In the genomic region with DNA sequence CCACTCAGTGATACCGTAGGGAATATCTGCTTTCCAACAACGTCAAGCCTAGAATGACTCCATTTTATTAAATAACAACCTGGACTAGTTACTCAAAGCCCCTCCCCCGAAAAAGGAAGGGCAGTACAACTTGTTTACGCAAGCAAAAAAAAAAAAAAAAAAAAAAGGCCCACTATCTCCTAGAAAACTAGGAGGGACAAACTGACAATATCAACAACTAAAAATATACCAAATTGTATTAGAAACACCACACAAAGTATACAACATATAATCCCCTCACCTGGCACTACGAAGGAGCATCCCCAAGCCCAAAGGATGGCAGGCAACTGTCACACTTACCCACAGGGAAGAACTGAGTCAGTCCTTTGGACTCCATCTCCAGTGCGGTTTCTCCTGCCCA, we compare ENCODE assay signal across 8 mouse cellular contexts. TPM values are rescaled to one million over a fixed set of nuclear protein-coding genes. Genes with fewer than 3 reads are reported as not detected.
A peak's percentile ranks its signal among the peaks of the same experiment; 100 is the strongest.
DNase-seq lines count a peak whose midpoint lies in the region; ATAC-seq and TF ChIP-seq lines count a peak whose summit lies in the region.

No protein-coding gene starts in this region.

- H3K9ac ChIP-seq in lung, postnatal 0 days (replicated peaks; ENCODE audit: low read depth), result peak overlapping the region; percentile 88; the same call in 1 of the 2 replicates
- H3K9ac ChIP-seq in limb, embryonic 12.5 days (replicated peaks), result peak overlapping the region; percentile 95; the same call in 1 of the 2 replicates
- peak overlapping the region; percentile 16; the same call in 1 of the 2 replicates for H3K9ac ChIP-seq in stomach, embryonic 15.5 days

- no peak for TF ChIP-seq CTCF in lung, postnatal 0 days (IDR thresholded peaks at IDR 0.05)
- TF ChIP-seq CTCF in embryonic fibroblast, embryonic 13.5 days (IDR thresholded peaks at IDR 0.05; ENCODE audit: borderline replicate concordance, insufficient read depth, low read length), result no peak

- peak overlapping the region; percentile 62 for H3K4me2 ChIP-seq in lung, postnatal 0 days (replicated peaks; ENCODE audit: low read depth, low read length)
- H3K4me2 ChIP-seq in limb, embryonic 12.5 days, result peak overlapping the region; percentile 72
- peak overlapping the region; percentile 53 for H3K4me2 ChIP-seq in stomach, embryonic 15.5 days

- no peak for ATAC-seq in lung, postnatal 0 days
- no peak for ATAC-seq in limb, embryonic 12.5 days (ENCODE audit: insufficient number of reproducible peaks, insufficient read depth, low FRiP score, low TSS enrichment, low read depth)
- no peak for ATAC-seq in stomach, embryonic 15.5 days (ENCODE audit: insufficient read depth, low FRiP score, low read depth)
- no peak for ATAC-seq in megakaryocyte-erythroid progenitor cell, adult 5-6 weeks (replicated peaks; ENCODE audit: low FRiP score, low TSS enrichment, poor library complexity, severe bottlenecking)

- H3K4me1 ChIP-seq in lung, postnatal 0 days (ENCODE audit: insufficient read depth, low read depth, low read length), result peaks cover 7% of the 10 kb centered on the region; the same call in 1 of the 2 replicates
- H3K4me1 ChIP-seq in embryonic fibroblast, embryonic 13.5 days (ENCODE audit: control insufficient read depth, insufficient read depth, low read length), result peaks cover 3% of the 10 kb centered on the region; the same call in 1 of the 2 replicates
- peaks cover 23% of the 10 kb centered on the region for H3K4me1 ChIP-seq in limb, embryonic 12.5 days (replicated peaks)
- H3K4me1 ChIP-seq in stomach, embryonic 15.5 days, result peaks cover 16% of the 10 kb centered on the region; the same call in 1 of the 2 replicates

- no peaks in the 10 kb centered on the region for H3K27me3 ChIP-seq in lung, postnatal 0 days (replicated peaks; ENCODE audit: insufficient read depth, low read length)
- H3K27me3 ChIP-seq in limb, embryonic 12.5 days, result no peaks in the 10 kb centered on the region
- no peaks in the 10 kb centered on the region for H3K27me3 ChIP-seq in stomach, embryonic 15.5 days (replicated peaks)

- no peaks in the 10 kb centered on the region for H3K36me3 ChIP-seq in lung, postnatal 0 days (ENCODE audit: insufficient read depth, low read length)
- peaks cover 43% of the 10 kb centered on the region for H3K36me3 ChIP-seq in limb, embryonic 12.5 days
- H3K36me3 ChIP-seq in stomach, embryonic 15.5 days, result peaks cover 15% of the 10 kb centered on the region; the same call in 1 of the 2 replicates

- TF ChIP-seq POLR2A in embryonic fibroblast, embryonic 13.5 days (IDR thresholded peaks at IDR 0.05; ENCODE audit: low read depth, low read length), result no peak

- WGBS in lung, postnatal 0 days, result 55% methylated on average over 6 of the region's 6 CpGs
- 79% methylated on average over 6 of the region's 6 CpGs for WGBS in limb, embryonic 12.5 days
- 52% methylated on average over 6 of the region's 6 CpGs for WGBS in stomach, embryonic 15.5 days

- DNase-seq in lung, postnatal 0 days (ENCODE audit: low spot score), result no peak
- DNase-seq in lung, postnatal 14 days, result no peak
- DNase-seq in cerebellum, postnatal 36 days, result no peak
- DNase-seq in right cerebral cortex, postnatal 25 days, result no peak

- peak overlapping the region; percentile 71 for H3K4me3 ChIP-seq in lung, postnatal 0 days (ENCODE audit: low read depth, low read length)
- peak overlapping the region; percentile 83 for H3K4me3 ChIP-seq in embryonic fibroblast, embryonic 13.5 days (ENCODE audit: insufficient read depth, low read length)
- H3K4me3 ChIP-seq in limb, embryonic 12.5 days (replicated peaks), result peak overlapping the region; percentile 91
- H3K4me3 ChIP-seq in stomach, embryonic 15.5 days (replicated peaks), result peak overlapping the region; percentile 75

- H3K27ac ChIP-seq in lung, postnatal 0 days (ENCODE audit: low read length), result no peak overlapping the region
- H3K27ac ChIP-seq in embryonic fibroblast, embryonic 13.5 days (ENCODE audit: insufficient read depth, low read length), result no peak overlapping the region
- H3K27ac ChIP-seq in limb, embryonic 12.5 days, result no peak overlapping the region
- no peak overlapping the region for H3K27ac ChIP-seq in stomach, embryonic 15.5 days

- no peak for TF ChIP-seq EP300 in lung, postnatal 0 days (IDR thresholded peaks at IDR 0.05)

- no peaks in the 10 kb centered on the region for H3K9me3 ChIP-seq in lung, postnatal 0 days (ENCODE audit: low read length)
- H3K9me3 ChIP-seq in limb, embryonic 12.5 days, result no peaks in the 10 kb centered on the region
- H3K9me3 ChIP-seq in stomach, embryonic 15.5 days, result no peaks in the 10 kb centered on the region

RNA-seq across cellular contexts. Expression of gene Zfp871, which starts 1.1 kb away (rescaled TPM):
- polyA plus RNA-seq in lung, postnatal 0 days (2015; fragmentation: Nextera tagmentation; extraction: Ambion mirVana), result 18.9 and 21.5 TPM in 2 replicates
- 48.5 and 48.7 TPM in 2 replicates for polyA plus RNA-seq in embryonic fibroblast, embryonic 13.5 days (2011; ENCODE audit: insufficient read length, low read depth, missing spikeins)
- 48.2 and 55.1 TPM in 2 replicates for polyA plus RNA-seq in limb, embryonic 12.5 days (2016; fragmentation: Nextera tagmentation; extraction: Ambion mirVana)
- 24.8 and 25.9 TPM in 2 replicates for polyA plus RNA-seq in stomach, embryonic 15.5 days (2015; fragmentation: Nextera tagmentation; extraction: Ambion mirVana)
- 33.5 and 53.2 TPM in 2 replicates for total RNA-seq in megakaryocyte-erythroid progenitor cell, adult 5-6 weeks (2014; fragmentation: Nextera tagmentation)
- 18.9 and 29.5 TPM in 2 replicates for total RNA-seq in megakaryocyte-erythroid progenitor cell, adult 5-6 weeks (2017)

RNA-seq across cellular contexts. Expression of gene Zfp811, which starts 22.8 kb away (rescaled TPM):
- polyA plus RNA-seq in lung, postnatal 0 days (2015; fragmentation: Nextera tagmentation; extraction: Ambion mirVana), result 0.29 and 0.45 TPM in 2 replicates
- 1.6 and 2.1 TPM in 2 replicates for polyA plus RNA-seq in embryonic fibroblast, embryonic 13.5 days (2011; ENCODE audit: insufficient read length, low read depth, missing spikeins)
- 5.0 and 5.6 TPM in 2 replicates for polyA plus RNA-seq in limb, embryonic 12.5 days (2016; fragmentation: Nextera tagmentation; extraction: Ambion mirVana)
- polyA plus RNA-seq in stomach, embryonic 15.5 days (2015; fragmentation: Nextera tagmentation; extraction: Ambion mirVana), result 3.6 and 4.0 TPM in 2 replicates
- not detected in 2 replicates for total RNA-seq in megakaryocyte-erythroid progenitor cell, adult 5-6 weeks (2014; fragmentation: Nextera tagmentation)
- total RNA-seq in megakaryocyte-erythroid progenitor cell, adult 5-6 weeks (2017), result 0.11 TPM in 1 of 2 replicates, not detected in the other

RNA-seq across cellular contexts. Expression of gene Zfp799, which starts 43.1 kb away (rescaled TPM):
- polyA plus RNA-seq in lung, postnatal 0 days (2015; fragmentation: Nextera tagmentation; extraction: Ambion mirVana), result 4.6 and 5.6 TPM in 2 replicates
- 13.4 and 17.1 TPM in 2 replicates for polyA plus RNA-seq in embryonic fibroblast, embryonic 13.5 days (2011; ENCODE audit: insufficient read length, low read depth, missing spikeins)
- 19.9 and 21.8 TPM in 2 replicates for polyA plus RNA-seq in limb, embryonic 12.5 days (2016; fragmentation: Nextera tagmentation; extraction: Ambion mirVana)
- polyA plus RNA-seq in stomach, embryonic 15.5 days (2015; fragmentation: Nextera tagmentation; extraction: Ambion mirVana), result 10.1 and 12.3 TPM in 2 replicates
- 3.6 and 4.4 TPM in 2 replicates for total RNA-seq in megakaryocyte-erythroid progenitor cell, adult 5-6 weeks (2014; fragmentation: Nextera tagmentation)
- 1.5 and 6.1 TPM in 2 replicates for total RNA-seq in megakaryocyte-erythroid progenitor cell, adult 5-6 weeks (2017)

Comparison
In these comparisons a context has a peak if more than half of its experiments do, and no peak if none do; other contexts are left out.
1. H3K9ac ChIP-seq: peak in every context shown above with its lines; median percentile 95 in limb, embryonic 12.5 days; 88 in lung, postnatal 0 days; 16 in stomach, embryonic 15.5 days.